Mouse (Mus musculus): ENCODE measurements at regions not wholly inside any gene's neighbourhood (a gene's known extent, or its start where the extent isn't known, plus 50 kb on each side); places are given as distances from the start of the nearest gene placed in this dataset.

- Histone ChIP-seq H3K4me1 (ENCODE audit: control insufficient read depth in 1 of 2, insufficient read depth in 2 of 2, low read length in 2 of 2) (no peaks in the 10 kb centered on the region), H3K36me3 (ENCODE audit: control insufficient read depth in 1 of 2, insufficient read depth in 2 of 2, low read length in 2 of 2) (no peaks in the 10 kb centered on the region), H3K79me2 (ENCODE audit: control insufficient read depth, insufficient read depth, low read length, poor library complexity) (no peaks in the 10 kb centered on the region), H3K9ac (ENCODE audit: control insufficient read depth, low read depth, low read length, poor library complexity, severe bottlenecking) (no peak overlapping the region), H3K27me3 (ENCODE audit: control insufficient read depth in 1 of 2, insufficient read depth in 2 of 2, low read length in 2 of 2) (no peaks in the 10 kb centered on the region), H3K4me3 (ENCODE audit: control insufficient read depth in 1 of 2, insufficient read depth in 1 of 2, low read depth in 2 of 2, low read length in 2 of 2) (no peak overlapping the region), H3K27ac (ENCODE audit: control insufficient read depth, low read depth, low read length) (no peak overlapping the region), H3K9me3 (replicated peaks; ENCODE audit: insufficient read depth, low read length) (no peaks in the 10 kb centered on the region)
- TF ChIP-seq POLR2AphosphoS2 (IDR thresholded peaks at IDR 0.05; ENCODE audit: low read length) (no peak), POLR2A (IDR thresholded peaks at IDR 0.05; ENCODE audit: control insufficient read depth in 1 of 2, insufficient read depth in 1 of 2, low read depth in 1 of 2, low read length in 2 of 2, poor library complexity in 1 of 2) (no peak), MAZ (IDR thresholded peaks at IDR 0.05; ENCODE audit: low read depth, low read length) (no peak), CHD2 (IDR thresholded peaks at IDR 0.05; ENCODE audit: low read length) (no peak), ZNF384 (IDR thresholded peaks at IDR 0.05; ENCODE audit: low read depth, low read length) (no peak), TBP (IDR thresholded peaks at IDR 0.05; ENCODE audit: low read depth, low read length) (no peak), CHD1 (IDR thresholded peaks at IDR 0.05; ENCODE audit: low read depth, low read length) (no peak), USF2 (IDR thresholded peaks at IDR 0.05; ENCODE audit: borderline replicate concordance in 1 of 2, insufficient read depth in 1 of 2, low read depth in 1 of 2, low read length in 2 of 2) (no peak), KAT2A (conservative IDR thresholded peaks at IDR 0.05; ENCODE audit: low read depth, low read length) (no peak), SIN3A (IDR thresholded peaks at IDR 0.05; ENCODE audit: low read length) (no peak), TCF12 (IDR thresholded peaks at IDR 0.05; ENCODE audit: low read depth, low read length) (no peak), NRF1 (IDR thresholded peaks at IDR 0.05; ENCODE audit: insufficient read depth, low read depth, low read length, poor library complexity, severe bottlenecking) (no peak), NELFE (IDR thresholded peaks at IDR 0.05; ENCODE audit: low read depth, low read length) (no peak), RAD21 (IDR thresholded peaks at IDR 0.05; ENCODE audit: low read depth, low read length) (no peak), GATA1 (IDR thresholded peaks at IDR 0.05; ENCODE audit: low read depth, low read length) (no peak)
- DNase-seq (ENCODE audit: low read depth, low spot score): no peak
These were observed 96.2 kb upstream of the Tnp1 start for GRCm38 (mm10) chr1:73111911-73112310.

DNA sequence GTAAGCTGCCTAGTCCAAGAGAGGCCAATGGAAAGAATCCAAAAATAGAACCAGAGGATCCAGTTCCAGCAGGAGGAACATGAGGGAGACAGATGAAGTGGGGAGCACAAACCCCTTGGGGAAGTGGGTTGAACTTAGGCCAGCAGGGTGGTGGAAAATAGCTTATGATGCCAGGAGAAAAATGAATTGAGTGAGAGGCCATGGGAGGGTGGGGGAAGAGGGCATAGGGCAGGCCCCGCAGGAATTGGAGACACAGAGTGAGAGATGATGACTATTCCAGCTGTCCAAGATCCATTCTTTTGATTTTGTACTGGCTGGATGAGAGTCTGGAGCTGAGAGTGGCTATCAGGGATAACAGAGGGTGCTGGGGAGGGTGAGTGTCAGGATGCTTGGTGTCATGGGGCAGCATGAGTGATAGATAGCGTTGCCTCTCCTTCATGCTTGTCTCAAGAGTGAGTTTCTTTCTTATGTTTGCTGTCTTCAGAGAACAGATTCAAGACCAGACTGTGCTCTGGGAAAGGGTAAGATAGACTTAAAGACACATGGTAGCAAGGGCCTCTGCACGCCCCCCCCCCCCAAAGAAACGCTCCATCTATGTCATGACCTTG lies 90.3 kb upstream of the Tnp1 start:
- no peak for DNase-seq (ENCODE audit: low read depth, low spot score)
- Histone ChIP-seq H3K27me3 (ENCODE audit: control insufficient read depth in 1 of 2, insufficient read depth in 2 of 2, low read length in 2 of 2) (no peaks in the 10 kb centered on the region), H3K9ac (ENCODE audit: control insufficient read depth, low read depth, low read length, poor library complexity, severe bottlenecking) (no peak overlapping the region), H3K4me1 (ENCODE audit: control insufficient read depth in 1 of 2, insufficient read depth in 2 of 2, low read length in 2 of 2) (no peaks in the 10 kb centered on the region), H3K27ac (ENCODE audit: control insufficient read depth, low read depth, low read length) (no peak overlapping the region), H3K36me3 (ENCODE audit: control insufficient read depth in 1 of 2, insufficient read depth in 2 of 2, low read length in 2 of 2) (no peaks in the 10 kb centered on the region), H3K4me3 (ENCODE audit: control insufficient read depth in 1 of 2, insufficient read depth in 1 of 2, low read depth in 2 of 2, low read length in 2 of 2) (no peak overlapping the region), H3K79me2 (ENCODE audit: control insufficient read depth, insufficient read depth, low read length, poor library complexity) (no peaks in the 10 kb centered on the region), H3K9me3 (replicated peaks; ENCODE audit: insufficient read depth, low read length) (no peaks in the 10 kb centered on the region)
- TF ChIP-seq CTCF (IDR thresholded peaks at IDR 0.05 in 2 of 3, conservative IDR thresholded peaks at IDR 0.05 in 1 of 3; ENCODE audit: control insufficient read depth in 1 of 3, insufficient read depth in 1 of 3, low read depth in 2 of 3, low read length in 3 of 3, poor library complexity in 1 of 3, severe bottlenecking in 1 of 3): no peak
- no peak for TF ChIP-seq EP300 (IDR thresholded peaks at IDR 0.05; ENCODE audit: low read depth in 1 of 2, low read length in 2 of 2)
- no peak for TF ChIP-seq MYC (IDR thresholded peaks at IDR 0.05; ENCODE audit: low read depth, low read length)
- no peak for TF ChIP-seq E2F4 (IDR thresholded peaks at IDR 0.05; ENCODE audit: borderline replicate concordance, low read depth, low read length)
- no peak for TF ChIP-seq MAZ (IDR thresholded peaks at IDR 0.05; ENCODE audit: low read depth, low read length)
- no peak for TF ChIP-seq ZKSCAN1 (IDR thresholded peaks at IDR 0.05; ENCODE audit: low read depth, low read length)
